Mouse (Mus musculus): Measurements from ENCODE around the gene Pard3b. TPM values are rescaled to one million over a fixed set of nuclear protein-coding genes. Genes with fewer than 3 reads are reported as not detected.

The Pard3b gene
- total and polyA plus RNA-seq, 3 experiments: 0.30 to 0.75 (median 0.63) TPM

DNA sequence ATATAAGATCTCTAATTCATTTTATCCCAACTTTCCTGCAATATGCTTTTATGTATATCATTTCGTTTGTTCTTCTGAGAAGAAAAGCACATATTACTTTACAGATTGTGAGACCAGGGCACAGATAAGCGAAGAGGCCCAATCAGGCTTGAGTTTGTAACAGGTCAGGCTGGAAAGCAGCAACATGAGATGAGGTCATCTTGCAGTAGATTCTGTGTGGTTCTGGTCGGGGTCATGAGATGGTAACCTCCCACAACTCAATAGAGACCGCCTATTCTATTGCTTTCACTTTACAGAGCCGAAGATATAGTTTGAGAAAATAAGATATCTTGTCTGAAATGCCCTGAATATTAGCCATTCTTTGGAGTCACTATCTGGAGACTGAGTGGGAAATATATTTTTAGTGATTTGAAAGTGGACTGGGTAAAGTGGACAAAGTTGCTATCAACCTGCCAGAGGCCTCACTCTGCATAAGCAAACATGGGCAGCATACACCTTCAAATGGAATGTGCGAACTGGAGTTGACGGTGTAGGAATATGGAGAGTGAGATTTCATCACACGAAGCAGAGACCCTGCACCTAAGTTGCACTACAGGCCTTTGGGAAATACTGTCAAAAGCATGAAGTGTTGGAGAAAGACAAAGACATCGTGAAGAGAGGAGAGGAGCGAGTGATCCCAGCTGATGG is 987.3 kb downstream of the Pard3b start:
- H3K27me3 ChIP-seq (replicated peaks): no peaks in the 10 kb centered on the region
- no peak for TF ChIP-seq ZMIZ1 (IDR thresholded peaks at IDR 0.05; ENCODE audit: low read depth, low read length)
- no peak for TF ChIP-seq SIN3A (IDR thresholded peaks at IDR 0.05; ENCODE audit: low read length)
- no peak for TF ChIP-seq KAT2A (IDR thresholded peaks at IDR 0.05; ENCODE audit: insufficient replicate concordance, low read length)
- TF ChIP-seq ETS1 (conservative IDR thresholded peaks at IDR 0.05; ENCODE audit: low read depth, low read length): no peak
- no peak for TF ChIP-seq BHLHE40 (IDR thresholded peaks at IDR 0.05; ENCODE audit: low read depth, low read length)
- no peak overlapping the region for H3K9ac ChIP-seq (ENCODE audit: insufficient read depth, low read depth)
- no peaks in the 10 kb centered on the region for H3K79me2 ChIP-seq (replicated peaks; ENCODE audit: control insufficient read depth, extremely low read depth, insufficient read depth, poor library complexity, severe bottlenecking)
- H3K9me3 ChIP-seq (replicated peaks; ENCODE audit: low read length): no peaks in the 10 kb centered on the region
- DNase-seq (ENCODE audit: extremely low read depth): no peak
- no peak overlapping the region for H3K27ac ChIP-seq (ENCODE audit: insufficient read depth, low read depth)
- in situ Hi-C loops (cut with MboI; ENCODE audit: low pct_ligation_motif_present, low pct_unique_long_range_greater_than_20kb, low sequenced_read_pairs): no loop called here
- H3K4me1 ChIP-seq (ENCODE audit: control insufficient read depth in 1 of 2, insufficient read depth in 2 of 2): peaks cover 0 to 6% of the 10 kb centered on the region in 2 experiments; a peak in 2 of 4 replicates
- H3K36me3 ChIP-seq (replicated peaks in 1 of 2; ENCODE audit: control insufficient read depth in 1 of 2, insufficient read depth in 1 of 2, low read length in 1 of 2): no peaks in the 10 kb centered on the region
- H3K4me2 ChIP-seq (ENCODE audit: insufficient read depth, low read depth, poor library complexity, severe bottlenecking): no peak overlapping the region
- dilution Hi-C loops (cut with MboI; ENCODE audit: extremely low pct_ligation_motif_present, extremely low pct_unique_long_range_greater_than_20kb, low sequenced_read_pairs): no loop called here
- H3K4me3 ChIP-seq (replicated peaks in 1 of 3; ENCODE audit: low read depth in 2 of 3, low read length in 2 of 3, poor library complexity in 1 of 3): no peak overlapping the region

DNA sequence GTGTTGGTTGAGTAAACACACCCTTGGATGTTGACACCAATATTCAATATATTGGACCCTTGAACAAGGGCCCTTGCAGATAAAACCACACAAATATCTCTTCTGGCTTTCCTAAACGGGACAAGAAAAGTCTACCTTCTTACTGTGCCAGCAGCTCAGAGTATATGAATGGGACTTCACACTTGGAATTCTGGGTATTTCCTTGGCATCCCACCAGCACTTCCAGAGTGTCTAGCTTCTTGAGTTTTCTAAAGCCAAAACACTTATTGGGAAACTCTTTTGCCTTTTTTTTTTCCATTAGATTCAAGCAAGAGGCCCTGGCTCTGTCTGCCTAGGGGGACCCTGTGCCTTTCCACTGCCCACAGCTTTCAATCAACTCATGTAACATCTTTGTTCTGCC is 991.3 kb downstream of the Pard3b start:
- H3K4me2 ChIP-seq (ENCODE audit: insufficient read depth, low read depth, poor library complexity, severe bottlenecking): no peak overlapping the region
- no peak overlapping the region for H3K27ac ChIP-seq (ENCODE audit: insufficient read depth, low read depth)
- DNase-seq (ENCODE audit: extremely low read depth): no peak
- H3K36me3 ChIP-seq (replicated peaks in 1 of 2; ENCODE audit: control insufficient read depth in 1 of 2, insufficient read depth in 1 of 2, low read length in 1 of 2): no peaks in the 10 kb centered on the region
- no peak overlapping the region for H3K4me3 ChIP-seq (replicated peaks in 1 of 3; ENCODE audit: low read depth in 2 of 3, low read length in 2 of 3, poor library complexity in 1 of 3)
- no peaks in the 10 kb centered on the region for H3K79me2 ChIP-seq (replicated peaks; ENCODE audit: control insufficient read depth, extremely low read depth, insufficient read depth, poor library complexity, severe bottlenecking)
- no peak for TF ChIP-seq MAX (IDR thresholded peaks at IDR 0.05; ENCODE audit: low read length)
- no peak for TF ChIP-seq BHLHE40 (IDR thresholded peaks at IDR 0.05; ENCODE audit: low read depth, low read length)
- H3K27me3 ChIP-seq (replicated peaks): no peaks in the 10 kb centered on the region
- no peak overlapping the region for H3K9ac ChIP-seq (ENCODE audit: insufficient read depth, low read depth)
- dilution Hi-C loops (cut with MboI; ENCODE audit: extremely low pct_ligation_motif_present, extremely low pct_unique_long_range_greater_than_20kb, low sequenced_read_pairs) (no loop called here), in situ Hi-C loops (cut with MboI; ENCODE audit: low pct_ligation_motif_present, low pct_unique_long_range_greater_than_20kb, low sequenced_read_pairs) (no loop called here)
- no peaks in the 10 kb centered on the region for H3K9me3 ChIP-seq (replicated peaks; ENCODE audit: low read length)
- H3K4me1 ChIP-seq (ENCODE audit: control insufficient read depth in 1 of 2, insufficient read depth in 2 of 2): no peaks in the 10 kb centered on the region

DNA sequence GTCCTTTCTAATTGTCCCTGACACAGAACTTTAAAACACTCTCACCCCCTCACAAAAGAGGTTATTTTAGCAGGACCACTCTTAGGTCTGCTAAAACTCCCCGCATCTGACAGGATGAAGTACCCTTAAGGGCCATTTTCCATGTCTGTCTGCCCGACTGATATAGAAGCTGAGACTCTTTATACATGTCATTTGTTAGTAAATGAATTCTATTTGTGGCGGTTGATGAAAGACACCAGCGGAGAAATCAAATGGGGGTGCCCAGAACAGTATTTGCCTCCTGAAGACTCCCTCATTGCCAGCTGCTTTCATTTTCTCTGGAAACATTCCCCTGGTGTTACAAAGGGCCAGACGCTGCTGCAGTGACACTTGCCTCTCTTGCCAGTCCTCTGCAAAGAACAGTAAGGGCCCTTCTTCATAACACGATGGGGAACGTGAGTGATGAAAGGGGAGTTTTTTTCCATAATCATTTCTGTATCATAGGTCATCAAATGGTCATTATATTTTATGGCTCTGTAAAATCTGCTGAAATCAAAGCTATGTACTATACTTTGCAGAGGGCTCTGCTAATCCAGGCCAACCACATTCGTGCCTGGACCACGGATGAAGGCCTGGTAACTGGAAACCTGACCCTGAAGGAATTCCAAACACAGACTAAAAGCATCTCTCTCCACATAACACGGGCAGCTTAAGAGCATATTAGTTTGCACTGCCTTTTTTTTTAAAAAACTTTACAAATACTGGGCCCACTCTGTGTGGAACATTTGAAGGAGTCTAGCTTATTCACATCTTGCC is 993.1 kb downstream of the Pard3b start:
- dilution Hi-C loops (cut with MboI; ENCODE audit: extremely low pct_ligation_motif_present, extremely low pct_unique_long_range_greater_than_20kb, low sequenced_read_pairs): no loop called here
- TF ChIP-seq E2F4 (IDR thresholded peaks at IDR 0.05; ENCODE audit: insufficient replicate concordance, low read depth, low read length) (no peak), MAX (IDR thresholded peaks at IDR 0.05; ENCODE audit: low read length) (no peak), KAT2A (IDR thresholded peaks at IDR 0.05; ENCODE audit: insufficient replicate concordance, low read length) (no peak), SIN3A (IDR thresholded peaks at IDR 0.05; ENCODE audit: low read length) (no peak), CTCF (conservative IDR thresholded peaks at IDR 0.05 in 1 of 2, IDR thresholded peaks at IDR 0.05 in 1 of 2; ENCODE audit: low read depth in 2 of 2, low read length in 2 of 2) (no peak), MYC (IDR thresholded peaks at IDR 0.05; ENCODE audit: low read depth, low read length) (no peak), POLR2AphosphoS2 (IDR thresholded peaks at IDR 0.05; ENCODE audit: low read depth, low read length) (no peak), ZNF384 (IDR thresholded peaks at IDR 0.05; ENCODE audit: low read depth, low read length) (no peak), ZMIZ1 (IDR thresholded peaks at IDR 0.05; ENCODE audit: low read depth, low read length) (no peak), JUN (IDR thresholded peaks at IDR 0.05; ENCODE audit: insufficient read depth, low read depth, low read length) (no peak), HCFC1 (IDR thresholded peaks at IDR 0.05; ENCODE audit: low read depth, low read length) (no peak), TBP (conservative IDR thresholded peaks at IDR 0.05; ENCODE audit: low read depth, low read length) (no peak), UBTF (IDR thresholded peaks at IDR 0.05; ENCODE audit: low read depth, low read length) (no peak), NELFE (IDR thresholded peaks at IDR 0.05; ENCODE audit: low read depth, low read length) (no peak), POLR2A (IDR thresholded peaks at IDR 0.05; ENCODE audit: low read depth, low read length) (no peak), USF1 (IDR thresholded peaks at IDR 0.05; ENCODE audit: low read depth, low read length) (no peak), EP300 (IDR thresholded peaks at IDR 0.05; ENCODE audit: low read length) (no peak), RCOR1 (conservative IDR thresholded peaks at IDR 0.05; ENCODE audit: low read depth, low read length) (no peak), CHD2 (IDR thresholded peaks at IDR 0.05; ENCODE audit: low read length) (no peak)

More for the DNA sequence above, 993.1 kb downstream of the Pard3b start:
- in situ Hi-C loops (cut with MboI; ENCODE audit: low pct_ligation_motif_present, low pct_unique_long_range_greater_than_20kb, low sequenced_read_pairs): no loop called here
- no peaks in the 10 kb centered on the region for H3K4me1 ChIP-seq (ENCODE audit: control insufficient read depth in 1 of 2, insufficient read depth in 2 of 2)
- no peak overlapping the region for H3K27ac ChIP-seq (ENCODE audit: insufficient read depth, low read depth)
- H3K9ac ChIP-seq (ENCODE audit: insufficient read depth, low read depth): no peak overlapping the region
- H3K27me3 ChIP-seq (replicated peaks): no peaks in the 10 kb centered on the region
- no peak for DNase-seq (ENCODE audit: extremely low read depth)
- no peaks in the 10 kb centered on the region for H3K36me3 ChIP-seq (replicated peaks in 1 of 2; ENCODE audit: control insufficient read depth in 1 of 2, insufficient read depth in 1 of 2, low read length in 1 of 2)
- H3K9me3 ChIP-seq (replicated peaks; ENCODE audit: low read length): no peaks in the 10 kb centered on the region
- no peak overlapping the region for H3K4me2 ChIP-seq (ENCODE audit: insufficient read depth, low read depth, poor library complexity, severe bottlenecking)
- H3K79me2 ChIP-seq (replicated peaks; ENCODE audit: control insufficient read depth, extremely low read depth, insufficient read depth, poor library complexity, severe bottlenecking): no peaks in the 10 kb centered on the region
- H3K4me3 ChIP-seq (replicated peaks in 1 of 3; ENCODE audit: low read depth in 2 of 3, low read length in 2 of 3, poor library complexity in 1 of 3): no peak overlapping the region
